Mouse (Mus musculus): Measurements from ENCODE around the gene Miga1. TPM values are rescaled to one million over a fixed set of nuclear protein-coding genes. Genes with fewer than 3 reads are reported as not detected.
"Not testable (repeated sequence)": the region's sequence is repeated elsewhere in the genome, so short reads cannot be mapped to it uniquely, and the experiment has no call there.

Gene Miga1
- polyA plus RNA-seq, 1 experiment from 2014 or later: 12.8 TPM

GRCm38 (mm10) chr3:152264830-152265229 is 75.4 kb downstream of the Miga1 start:
- 23% methylated on average over 12 of the region's 12 CpGs for WGBS
- Histone ChIP-seq H3K4me2 (peak overlapping the region; percentile 80), H3K9ac (peak overlapping the region; percentile 90), H3K27ac (peak overlapping the region; percentile 99), H3K36me3 (no peaks in the 10 kb centered on the region), H3K27me3 (no peaks in the 10 kb centered on the region), H3K9me3 (replicated peaks) (no peaks in the 10 kb centered on the region), H3K4me1 (replicated peaks) (peaks cover 39% of the 10 kb centered on the region), H3K4me3 (peak overlapping the region; percentile 73)
- ATAC-seq (replicated peaks; ENCODE audit: insufficient number of reproducible peaks, insufficient read depth, low FRiP score, low read depth): 0 out of 2 replicates have a peak, but pooled peaks have one; percentile 7

GRCm38 (mm10) chr3:152264374-152264773 is 75.8 kb downstream of the Miga1 start:
- Histone ChIP-seq H3K4me1 (replicated peaks) (peaks cover 44% of the 10 kb centered on the region), H3K4me2 (peak overlapping the region; percentile 80), H3K9ac (peak overlapping the region; percentile 90), H3K27me3 (no peaks in the 10 kb centered on the region), H3K27ac (peak overlapping the region; percentile 99), H3K36me3 (no peaks in the 10 kb centered on the region), H3K9me3 (replicated peaks) (no peaks in the 10 kb centered on the region), H3K4me3 (peak overlapping the region; percentile 73)
- ATAC-seq (replicated peaks; ENCODE audit: insufficient number of reproducible peaks, insufficient read depth, low FRiP score, low read depth): no peak
- 30% methylated on average over 10 of the region's 10 CpGs for WGBS

GRCm38 (mm10) chr3:152261948-152262347 is 78.3 kb downstream of the Miga1 start:
- H3K9me3 ChIP-seq (replicated peaks): no peaks in the 10 kb centered on the region
- H3K4me3 ChIP-seq: peak overlapping the region; percentile 73
- H3K27me3 ChIP-seq: no peaks in the 10 kb centered on the region
- H3K4me2 ChIP-seq: peak overlapping the region; percentile 80
- peak overlapping the region; percentile 99 for H3K27ac ChIP-seq
- WGBS: 10% methylated on average over 8 of the region's 8 CpGs
- H3K36me3 ChIP-seq: no peaks in the 10 kb centered on the region
- H3K9ac ChIP-seq: peak overlapping the region; percentile 90
- H3K4me1 ChIP-seq (replicated peaks): peaks cover 43% of the 10 kb centered on the region
- ATAC-seq (replicated peaks; ENCODE audit: insufficient number of reproducible peaks, insufficient read depth, low FRiP score, low read depth): 0 out of 2 replicates have a peak, but pooled peaks have one; percentile 11

GRCm38 (mm10) chr3:152261436-152261835 is 78.8 kb downstream of the Miga1 start:
- 17% methylated on average over 8 of the region's 8 CpGs for WGBS
- H3K4me2 ChIP-seq: peak overlapping the region; percentile 80

GRCm38 (mm10) chr3:152260362-152260761 is 79.8 kb downstream of the Miga1 start:
- peak overlapping the region; percentile 99 for H3K27ac ChIP-seq
- H3K9ac ChIP-seq: peak overlapping the region; percentile 48; the same call in 1 of the 2 replicates
- WGBS: 80% methylated on average over 1 of the region's 1 CpGs
- 0 out of 2 replicates have a peak overlapping the region, but pooled peaks have one; percentile 4 for H3K4me3 ChIP-seq
- no peak for ATAC-seq (replicated peaks; ENCODE audit: insufficient number of reproducible peaks, insufficient read depth, low FRiP score, low read depth)
- peaks cover 34% of the 10 kb centered on the region for H3K4me1 ChIP-seq (replicated peaks)
- no peaks in the 10 kb centered on the region for H3K27me3 ChIP-seq
- H3K9me3 ChIP-seq (replicated peaks): no peaks in the 10 kb centered on the region
- peak overlapping the region; percentile 42 for H3K4me2 ChIP-seq
- H3K36me3 ChIP-seq: no peaks in the 10 kb centered on the region; the same call in 1 of the 2 replicates

More at GRCm38 (mm10) chr3:152261436-152261835, 78.8 kb downstream of the Miga1 start:
- Histone ChIP-seq H3K27ac (peak overlapping the region; percentile 99), H3K27me3 (no peaks in the 10 kb centered on the region), H3K4me1 (replicated peaks) (peaks cover 40% of the 10 kb centered on the region), H3K36me3 (no peaks in the 10 kb centered on the region), H3K9ac (peak overlapping the region; percentile 90), H3K4me3 (peak overlapping the region; percentile 73), H3K9me3 (replicated peaks) (no peaks in the 10 kb centered on the region)
- no peak for ATAC-seq (replicated peaks; ENCODE audit: insufficient number of reproducible peaks, insufficient read depth, low FRiP score, low read depth)

GRCm38 (mm10) chr3:152259409-152259808 is 80.8 kb downstream of the Miga1 start:
- Histone ChIP-seq H3K4me2 (peak overlapping the region; percentile 42), H3K9ac (peak overlapping the region; percentile 48), H3K4me1 (replicated peaks) (peaks cover 34% of the 10 kb centered on the region), H3K27ac (peak overlapping the region; percentile 99), H3K4me3 (peak overlapping the region; percentile 4; the same call in 1 of the 2 replicates)
- not testable (repeated sequence) for H3K27me3 ChIP-seq; H3K9me3 ChIP-seq (replicated peaks); H3K36me3 ChIP-seq
- 27% methylated on average over 8 of the region's 9 CpGs for whole genome bisulfite sequencing
- peak; percentile 40 for ATAC-seq (replicated peaks; ENCODE audit: insufficient number of reproducible peaks, insufficient read depth, low FRiP score, low read depth)

GRCm38 (mm10) chr3:152257528-152257927 is 82.7 kb downstream of the Miga1 start:
- Histone ChIP-seq H3K9ac (no peak overlapping the region), H3K4me3 (no peak overlapping the region), H3K4me2 (no peak overlapping the region), H3K4me1 (replicated peaks) (peaks cover 34% of the 10 kb centered on the region), H3K27ac (peak overlapping the region; percentile 30; the same call in 1 of the 2 replicates), H3K36me3 (peaks cover 16% of the 10 kb centered on the region; the same call in 1 of the 2 replicates), H3K9me3 (replicated peaks) (no peaks in the 10 kb centered on the region), H3K27me3 (no peaks in the 10 kb centered on the region)
- ATAC-seq (replicated peaks; ENCODE audit: insufficient number of reproducible peaks, insufficient read depth, low FRiP score, low read depth): no peak
- 73% methylated on average over 3 of the region's 3 CpGs for WGBS

- H3K27ac ChIP-seq: no peak overlapping the region
- no peaks in the 10 kb centered on the region for H3K9me3 ChIP-seq (replicated peaks)
- 71% methylated on average over 1 of the region's 1 CpGs for WGBS
- peaks cover 64% of the 10 kb centered on the region for H3K36me3 ChIP-seq
- ATAC-seq (replicated peaks; ENCODE audit: insufficient number of reproducible peaks, insufficient read depth, low FRiP score, low read depth): no peak
- H3K4me2 ChIP-seq: no peak overlapping the region
- H3K4me1 ChIP-seq (replicated peaks): no peaks in the 10 kb centered on the region
- H3K9ac ChIP-seq: no peak overlapping the region
- H3K27me3 ChIP-seq: no peaks in the 10 kb centered on the region
- H3K4me3 ChIP-seq: no peak overlapping the region
Observed at GRCm38 (mm10) chr3:152250487-152250886, 89.7 kb downstream of the Miga1 start.

GRCm38 (mm10) chr3:152247708-152248107 is 92.5 kb downstream of the Miga1 start:
- peaks cover 74% of the 10 kb centered on the region for H3K36me3 ChIP-seq
- no peak overlapping the region for H3K9ac ChIP-seq
- no peak overlapping the region for H3K27ac ChIP-seq
- no peaks in the 10 kb centered on the region for H3K9me3 ChIP-seq (replicated peaks)
- no peak overlapping the region for H3K4me2 ChIP-seq
- no peak overlapping the region for H3K4me3 ChIP-seq
- ATAC-seq (replicated peaks; ENCODE audit: insufficient number of reproducible peaks, insufficient read depth, low FRiP score, low read depth): no peak
- H3K27me3 ChIP-seq: no peaks in the 10 kb centered on the region
- 85% methylated on average over 12 of the region's 12 CpGs for WGBS
- H3K4me1 ChIP-seq (replicated peaks): no peaks in the 10 kb centered on the region

GRCm38 (mm10) chr3:152245273-152245910 is 94.8 kb downstream of the Miga1 start:
- Histone ChIP-seq H3K9me3 (replicated peaks) (no peaks in the 10 kb centered on the region), H3K27me3 (no peaks in the 10 kb centered on the region), H3K4me3 (no peak overlapping the region), H3K4me2 (no peak overlapping the region), H3K27ac (no peak overlapping the region), H3K36me3 (peaks cover 83% of the 10 kb centered on the region), H3K9ac (no peak overlapping the region), H3K4me1 (replicated peaks) (no peaks in the 10 kb centered on the region)
- ATAC-seq (replicated peaks; ENCODE audit: insufficient number of reproducible peaks, insufficient read depth, low FRiP score, low read depth): no peak
- WGBS: 67% methylated on average over 5 of the region's 5 CpGs

GRCm38 (mm10) chr3:152243304-152243703 is 96.9 kb downstream of the Miga1 start:
- Histone ChIP-seq H3K27me3 (no peaks in the 10 kb centered on the region), H3K27ac (no peak overlapping the region), H3K4me1 (replicated peaks) (no peaks in the 10 kb centered on the region), H3K4me2 (no peak overlapping the region), H3K36me3 (peaks cover 88% of the 10 kb centered on the region), H3K9ac (no peak overlapping the region), H3K9me3 (replicated peaks) (no peaks in the 10 kb centered on the region), H3K4me3 (no peak overlapping the region)
- WGBS: 74% methylated on average over 4 of the region's 4 CpGs
- ATAC-seq (replicated peaks; ENCODE audit: insufficient number of reproducible peaks, insufficient read depth, low FRiP score, low read depth): no peak

GRCm38 (mm10) chr3:152241098-152241497 is 99.1 kb downstream of the Miga1 start:
- H3K27ac ChIP-seq: no peak overlapping the region
- H3K9ac ChIP-seq: no peak overlapping the region
- no peak overlapping the region for H3K4me2 ChIP-seq
- H3K4me1 ChIP-seq (replicated peaks): no peaks in the 10 kb centered on the region
- ATAC-seq (replicated peaks; ENCODE audit: insufficient number of reproducible peaks, insufficient read depth, low FRiP score, low read depth): no peak
- peaks cover 80% of the 10 kb centered on the region for H3K36me3 ChIP-seq
- no peaks in the 10 kb centered on the region for H3K27me3 ChIP-seq
- WGBS: 76% methylated on average over 3 of the region's 3 CpGs
- no peaks in the 10 kb centered on the region for H3K9me3 ChIP-seq (replicated peaks)
- H3K4me3 ChIP-seq: no peak overlapping the region
